Mouse (Mus musculus) ES-Bruce4 (cell line): ENCODE measurements around the gene C2cd6. TPM values are rescaled to one million over a fixed set of nuclear protein-coding genes. Genes with fewer than 3 reads are reported as not detected.
A peak's percentile ranks its signal among the peaks of the same experiment; 100 is the strongest.

Experiments
- H3K27ac ChIP-seq: 2 replicates; pipeline ENCODE4 v1.5.1; 2012; ENCODE audit warnings: low read length, inconsistent platforms; ENCODE audit not compliant: insufficient read depth
- H3K27me3 ChIP-seq: 2 replicates; pipeline ENCODE4 v1.6.1; 2012; ENCODE audit warnings: mild to moderate bottlenecking, low read length, inconsistent platforms; ENCODE audit not compliant: control insufficient read depth, poor library complexity, insufficient read depth, severe bottlenecking
- H3K36me3 ChIP-seq: 2 replicates; pipeline ENCODE4 v1.6.1; 2012; ENCODE audit warnings: inconsistent platforms, mild to moderate bottlenecking, low read length, moderate library complexity; ENCODE audit not compliant: control insufficient read depth, poor library complexity, insufficient read depth, severe bottlenecking
- H3K4me1 ChIP-seq: one replicate; pipeline ENCODE4 v1.8.1; 2011; ENCODE audit warnings: low read length; ENCODE audit not compliant: control insufficient read depth, insufficient read depth
- H3K4me3 ChIP-seq: 2 replicates; pipeline ENCODE4 v1.5.1; 2011; ENCODE audit warnings: low read depth, mild to moderate bottlenecking, low read length
- H3K9ac ChIP-seq: 2 replicates; pipeline ENCODE4 v1.6.1; 2012; ENCODE audit warnings: low read depth, mild to moderate bottlenecking, inconsistent platforms; ENCODE audit not compliant: poor library complexity, severe bottlenecking
- H3K9me3 ChIP-seq: replicated peaks from 2 replicates; pipeline ENCODE4 v1.6.1; 2012; ENCODE audit warnings: mild to moderate bottlenecking, low read length, inconsistent platforms; ENCODE audit not compliant: control insufficient read depth, poor library complexity, insufficient read depth, severe bottlenecking
- CTCF ChIP-seq: IDR thresholded peaks from one replicate; pipeline ENCODE4 v1.8.1; 2011; ENCODE audit warnings: low read depth, low read length
- EP300 ChIP-seq: IDR thresholded peaks from 2 replicates; pipeline ENCODE4 v1.6.1; 2011; ENCODE audit warnings: low read depth, low read length; ENCODE audit not compliant: insufficient read depth
- POLR2A ChIP-seq: IDR thresholded peaks from one replicate; pipeline ENCODE4 v1.8.1; 2011; ENCODE audit warnings: low read length; ENCODE audit not compliant: insufficient read depth
- polyA plus RNA-seq: library from polyadenylated mRNA; stranded (reverse); fragments of >200 nt; gene quantifications from 2 replicates; pipeline ENCODE4 v1.2.4, GENCODE M21; 2011; ENCODE audit warnings: low read depth; ENCODE audit not compliant: missing spikeins, insufficient read depth, insufficient read length

C2cd6 gene
- polyA plus RNA-seq, 1 experiment, result not detected

GRCm38 (mm10) chr1:59110524-59110923 is 15.8 kb upstream of the C2cd6 start:
- no peak for TF ChIP-seq EP300
- TF ChIP-seq POLR2A, result no peak
- TF ChIP-seq CTCF, result no peak
- no peaks in the 10 kb centered on the region for H3K9me3 ChIP-seq
- no peaks in the 10 kb centered on the region for H3K4me1 ChIP-seq
- H3K36me3 ChIP-seq, result peaks cover 2% of the 10 kb centered on the region
- H3K27me3 ChIP-seq, result no peaks in the 10 kb centered on the region
- H3K27ac ChIP-seq, result no peak overlapping the region
- no peak overlapping the region for H3K9ac ChIP-seq
- H3K4me3 ChIP-seq, result no peak overlapping the region

DNA sequence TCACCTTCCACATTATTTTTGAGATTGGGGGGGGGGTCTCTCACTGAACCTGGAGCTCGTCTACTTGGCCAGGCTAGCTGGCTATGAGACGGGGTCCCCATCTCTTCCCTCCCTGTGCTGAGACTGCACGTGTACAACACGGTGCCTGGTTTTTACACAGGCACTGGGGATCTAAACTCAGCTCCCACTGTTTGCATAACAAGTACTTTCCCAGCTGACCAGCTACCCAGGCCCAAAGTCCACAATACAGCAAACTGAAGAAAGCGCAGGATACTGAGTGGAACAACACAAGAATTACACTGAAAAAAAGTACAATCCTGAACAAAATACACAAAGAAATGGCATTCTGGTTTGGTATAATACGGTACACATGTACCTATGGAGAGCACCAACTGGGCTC is 7.4 kb upstream of the C2cd6 start:
- no peaks in the 10 kb centered on the region for H3K27me3 ChIP-seq
- TF ChIP-seq CTCF (no peak), EP300 (no peak), POLR2A (no peak)
- H3K27ac ChIP-seq, result no peak overlapping the region
- H3K9ac ChIP-seq, result no peak overlapping the region
- no peak overlapping the region for H3K4me3 ChIP-seq
- no peaks in the 10 kb centered on the region for H3K4me1 ChIP-seq
- peaks cover 3% of the 10 kb centered on the region; the same call in 1 of the 2 replicates for H3K36me3 ChIP-seq
- no peaks in the 10 kb centered on the region for H3K9me3 ChIP-seq

DNA sequence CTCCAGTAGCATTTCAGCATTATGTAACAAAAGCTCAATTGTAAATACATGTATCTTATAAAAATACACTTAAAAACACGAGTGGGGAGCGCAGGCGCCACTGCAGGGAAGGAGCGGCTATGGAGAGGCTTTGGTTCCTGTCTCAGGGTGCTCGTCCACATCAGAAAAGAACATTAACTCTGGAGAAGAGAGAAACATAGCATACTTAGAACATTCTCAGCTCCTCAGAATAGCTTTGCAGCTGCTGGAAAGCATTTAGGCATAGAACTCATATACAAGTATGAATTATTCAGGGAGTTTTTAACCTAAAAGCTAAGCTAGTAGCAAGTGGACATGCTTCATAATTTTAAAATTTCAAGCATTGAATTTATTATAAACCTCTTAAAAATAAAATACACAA is 6.3 kb upstream of the C2cd6 start:
- no peak overlapping the region for H3K9ac ChIP-seq
- peaks cover 3% of the 10 kb centered on the region; the same call in 1 of the 2 replicates for H3K36me3 ChIP-seq
- TF ChIP-seq EP300 (no peak), POLR2A (no peak), CTCF (no peak)

DNA sequence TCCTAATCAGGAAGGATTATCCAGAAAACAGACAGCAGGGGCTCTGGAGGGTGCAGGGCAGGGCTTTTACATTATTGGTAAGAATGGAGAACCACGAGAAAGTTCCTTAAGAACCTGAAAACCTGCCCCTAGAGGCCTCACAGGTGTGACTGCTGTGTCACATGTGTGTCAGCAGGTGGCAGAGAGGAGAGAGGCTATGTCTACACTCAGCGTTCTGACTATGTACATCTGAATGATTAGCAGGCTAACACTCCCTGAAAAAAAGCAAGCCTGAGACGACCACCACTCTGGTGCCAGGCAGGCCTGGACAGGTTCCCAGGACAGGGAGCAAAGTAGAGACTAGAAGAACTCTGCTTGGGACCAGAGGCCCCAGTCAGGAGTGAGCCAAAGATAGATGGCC is 23.8 kb downstream of the C2cd6 start:
- no peak for TF ChIP-seq POLR2A
- peak; percentile 27 for TF ChIP-seq CTCF
- no peak for TF ChIP-seq EP300

More for the DNA sequence above, 6.3 kb upstream of the C2cd6 start:
- no peaks in the 10 kb centered on the region for H3K4me1 ChIP-seq
- no peaks in the 10 kb centered on the region for H3K9me3 ChIP-seq
- no peak overlapping the region for H3K27ac ChIP-seq
- H3K27me3 ChIP-seq, result no peaks in the 10 kb centered on the region
- H3K4me3 ChIP-seq, result no peak overlapping the region

DNA sequence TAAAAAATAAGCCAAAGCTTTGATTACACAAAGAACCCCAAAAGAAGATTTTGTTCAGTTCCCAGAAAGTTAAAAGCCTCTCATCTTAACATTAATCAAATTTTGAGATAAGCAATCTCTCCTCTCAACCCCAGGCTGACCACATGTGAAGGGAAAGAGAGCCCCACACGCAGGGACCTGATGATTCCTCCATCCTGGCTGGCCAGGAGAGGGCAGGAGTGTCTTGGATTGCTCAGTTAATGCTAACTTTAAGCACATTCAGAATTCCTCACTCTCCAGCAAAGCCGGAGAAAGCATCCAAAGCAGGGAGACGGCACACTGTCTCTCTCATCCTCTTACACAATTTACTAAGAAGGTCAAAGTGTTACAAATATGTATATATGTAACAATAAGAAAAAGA is 26.7 kb downstream of the C2cd6 start:
- H3K4me3 ChIP-seq, result no peak overlapping the region
- H3K9ac ChIP-seq, result no peak overlapping the region
- no peaks in the 10 kb centered on the region for H3K36me3 ChIP-seq
- TF ChIP-seq CTCF (peak; percentile 59), POLR2A (no peak), EP300 (no peak)
- H3K4me1 ChIP-seq, result no peaks in the 10 kb centered on the region
- no peaks in the 10 kb centered on the region for H3K9me3 ChIP-seq
- no peak overlapping the region for H3K27ac ChIP-seq
- H3K27me3 ChIP-seq, result no peaks in the 10 kb centered on the region

More for the DNA sequence above, 23.8 kb downstream of the C2cd6 start:
- no peak overlapping the region for H3K27ac ChIP-seq
- H3K9ac ChIP-seq, result no peak overlapping the region
- no peaks in the 10 kb centered on the region for H3K9me3 ChIP-seq
- H3K27me3 ChIP-seq, result no peaks in the 10 kb centered on the region
- H3K36me3 ChIP-seq, result no peaks in the 10 kb centered on the region
- no peaks in the 10 kb centered on the region for H3K4me1 ChIP-seq
- no peak overlapping the region for H3K4me3 ChIP-seq

- H3K27me3 ChIP-seq, result no peaks in the 10 kb centered on the region
- H3K27ac ChIP-seq, result no peak overlapping the region
- no peaks in the 10 kb centered on the region for H3K36me3 ChIP-seq
- no peaks in the 10 kb centered on the region for H3K4me1 ChIP-seq
- no peak for TF ChIP-seq CTCF
- TF ChIP-seq EP300, result no peak
- TF ChIP-seq POLR2A, result no peak
- H3K9ac ChIP-seq, result no peak overlapping the region
- no peaks in the 10 kb centered on the region for H3K9me3 ChIP-seq
- H3K4me3 ChIP-seq, result no peak overlapping the region
Observed at GRCm38 (mm10) chr1:59063697-59064096, 31.0 kb downstream of the C2cd6 start.
